Mouse (Mus musculus) Patski (cell line): Measurements from ENCODE around the gene Gclm. TPM values are rescaled to one million over a fixed set of nuclear protein-coding genes. Genes with fewer than 3 reads are reported as not detected.

Experiments used
- ATAC-seq: fragments of 100-300 bp; one replicate; pipeline ENCODE4 v1.8.0; 2021
- CTCF ChIA-PET: fragments of 350-600 bp; sonication (Branson Sonifier 250); formaldehyde crosslinking; loops from one replicate; lab custom pipeline; 2022; ENCODE audit warnings: inconsistent platforms; lab: Charles Lee
- POLR2A ChIA-PET: fragments of 350-600 bp; sonication (Branson Sonifier 250); formaldehyde crosslinking; loops from one replicate; lab custom pipeline; 2022; ENCODE audit warnings: antibody characterized with exemption, inconsistent platforms; lab: Charles Lee
- DNase-seq: peaks from one replicate; pipeline ENCODE4 v3.0.0-alpha.2; 2011; ENCODE audit warnings: low read depth, low spot score
- H3K27me3 ChIP-seq: fragments of 371-371 bp; one replicate; pipeline ENCODE4 v1.5.1; 2021
- CTCF ChIP-seq: fragments of 100-300 bp; IDR thresholded peaks from one replicate; pipeline ENCODE4 v1.5.1; 2021
- in situ Hi-C: fragments of 300-500 bp; cut with MboI; formaldehyde crosslinking; loops from 3 replicates; pipeline ENCODE4 v1.11.1; 2018; ENCODE audit warnings: low pct_unique_long_range_greater_than_20kb, mixed read lengths
- polyA plus RNA-seq: library from polyadenylated mRNA; unstranded; gene quantifications from one replicate; pipeline ENCODE4 v1.2.3, GENCODE M21; 2021

Gclm gene
- polyA plus RNA-seq: 459 TPM

DNA sequence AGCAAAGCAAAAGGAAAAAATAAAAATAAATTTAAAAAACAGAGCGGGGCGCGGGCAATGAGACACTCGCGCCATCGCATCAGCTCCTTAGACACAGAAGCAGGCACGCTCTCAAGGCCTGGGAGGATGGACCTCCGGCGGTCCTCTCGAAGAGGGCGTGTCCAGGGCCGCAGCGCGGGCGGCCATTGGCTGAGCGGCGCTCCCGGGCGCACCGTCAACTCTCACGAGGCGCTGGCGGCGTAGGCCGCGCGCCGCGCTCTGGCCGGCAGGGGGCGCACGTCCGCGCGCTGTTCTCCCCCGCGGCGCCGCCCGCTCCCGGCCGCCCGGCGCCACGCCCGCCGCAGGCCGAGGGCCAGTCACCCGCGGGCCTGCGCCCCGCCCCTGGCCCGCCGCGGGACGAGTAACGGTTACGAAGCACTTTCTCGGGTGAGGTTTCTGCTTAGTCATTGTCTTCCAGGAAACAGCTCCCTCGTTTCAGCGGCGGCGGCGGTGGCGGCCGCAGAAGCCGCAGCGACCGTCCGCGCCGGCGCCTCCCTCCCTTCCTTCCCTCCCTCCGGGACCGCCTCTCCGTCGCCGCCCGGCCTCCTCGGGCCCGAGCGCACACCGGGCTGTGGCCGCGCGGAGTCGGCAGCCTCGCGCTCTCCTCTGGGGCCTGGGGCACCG lies at the start of gene Gclm:
TSS of gene Gclm (plus strand) at position 343 of the 663 bp plus-strand sequence.
- POLR2A ChIA-PET: interaction anchor here (0.6 to 3.5 kb wide), 8 partner anchors 11 to 76 kb away, joined by 3 to 27 read pairs (median 6); partner anchors contain the start of gene Bcar3
- DNase-seq: peak; percentile 92
- CTCF ChIA-PET: interaction anchor here (0.6 to 5.7 kb wide), 11 partner anchors 9 to 75 kb away, joined by 3 to 62 read pairs (median 5); no protein-coding TSS in a partner anchor
- no peak for TF ChIP-seq CTCF
- in situ Hi-C loops: loop anchor here (5.0 kb wide), 2 partner anchors 43 to 358 kb away; no protein-coding TSS in a partner anchor
- H3K27me3 ChIP-seq: no peaks in the 10 kb centered on the region
- ATAC-seq: peak; percentile 92

DNA sequence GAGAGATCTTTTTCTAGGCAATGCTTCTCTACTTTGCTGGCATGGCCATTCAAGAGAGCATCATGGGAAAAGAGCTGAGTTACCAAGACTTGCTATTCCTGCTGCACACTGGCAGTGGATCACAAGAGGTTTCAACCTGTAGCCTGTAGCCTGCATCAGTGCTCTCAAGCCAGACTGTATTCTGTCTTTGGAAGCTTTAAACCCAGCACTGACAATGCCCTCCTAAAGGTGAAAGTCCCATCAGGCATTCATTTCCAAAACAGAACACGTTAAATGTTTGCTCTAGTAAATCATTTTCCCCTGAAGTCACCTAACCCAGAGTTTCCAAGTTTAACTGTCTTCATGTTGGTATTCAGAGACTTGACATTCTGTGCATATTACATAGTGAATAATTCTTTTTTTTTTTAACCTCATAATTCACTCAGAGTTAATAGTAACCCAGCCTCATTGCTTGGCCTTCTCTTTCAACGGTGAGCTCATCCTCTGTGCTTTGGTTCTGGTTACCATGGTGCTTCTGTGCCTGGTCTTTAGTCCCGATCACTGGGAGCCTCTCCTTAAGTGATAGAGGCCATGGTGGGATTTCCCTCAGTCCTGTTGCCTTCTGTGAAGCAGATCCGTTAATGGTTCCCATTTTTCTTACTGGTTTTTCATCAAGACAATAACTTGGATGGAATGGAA lies 48.6 kb upstream of the Gclm start:
- ATAC-seq (peak; percentile 73), DNase-seq (no peak)
- no peak for TF ChIP-seq CTCF
- CTCF ChIA-PET: interaction anchor here (0.8 to 6.7 kb wide), 9 partner anchors 11 to 656 kb away, joined by 3 to 62 read pairs (median 3); partner anchors contain the start of gene Gclm
- H3K27me3 ChIP-seq: no peaks in the 10 kb centered on the region
- POLR2A ChIA-PET: interaction anchor here (1.5 to 3.1 kb wide), 4 partner anchors 11 to 57 kb away, joined by 3 to 12 read pairs (median 8); partner anchors contain the start of gene Gclm
- in situ Hi-C loops: no loop called here

GRCm38 (mm10) chr3:122198532-122198931 lies 46.8 kb upstream of the Gclm start:
- ChIA-PET CTCF (interaction anchor here (1.0 to 6.7 kb wide), 8 partner anchors 9 to 97 kb away, joined by 3 to 62 read pairs (median 4); partner anchors contain the start of gene Gclm), POLR2A (interaction anchor here (0.6 to 3.1 kb wide), 6 partner anchors 9 to 221 kb away, joined by 3 to 12 read pairs (median 4); partner anchors contain the start of gene Gclm)
- in situ Hi-C loops: no loop called here
- DNase-seq: no peak
- no peak for ATAC-seq
- no peaks in the 10 kb centered on the region for H3K27me3 ChIP-seq
- TF ChIP-seq CTCF: no peak

GRCm38 (mm10) chr3:122198966-122199381 lies 46.4 kb upstream of the Gclm start:
- CTCF ChIA-PET: interaction anchor here (1.0 to 6.7 kb wide), 7 partner anchors 9 to 97 kb away, joined by 3 to 62 read pairs (median 5); partner anchors contain the start of gene Gclm
- no peak for TF ChIP-seq CTCF
- ATAC-seq: no peak
- H3K27me3 ChIP-seq: no peaks in the 10 kb centered on the region
- no peak for DNase-seq
- in situ Hi-C loops: no loop called here
- POLR2A ChIA-PET: interaction anchor here (1.2 to 3.1 kb wide), 3 partner anchors 35 to 47 kb away, joined by 4 to 10 read pairs (median 5); partner anchors contain the start of gene Gclm

DNA sequence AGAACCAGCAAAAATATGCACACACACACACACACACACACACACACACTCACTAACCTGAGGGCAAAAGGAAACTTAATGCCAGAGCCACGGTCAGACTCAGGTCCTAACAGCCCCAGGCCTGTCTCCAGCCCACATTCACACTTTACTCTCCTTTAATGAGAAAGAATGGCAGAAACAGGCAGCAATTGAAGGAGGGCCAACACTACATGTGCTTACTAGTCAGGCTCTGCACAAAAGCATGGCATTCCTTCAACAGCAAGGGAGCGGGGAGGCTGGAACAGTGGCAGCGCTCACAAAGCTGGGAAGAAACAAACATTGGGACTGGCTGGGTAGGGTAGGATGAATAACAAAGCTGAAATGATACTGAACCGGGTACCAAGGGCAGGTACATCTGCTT lies 45.8 kb upstream of the Gclm start:
- CTCF ChIA-PET: interaction anchor here (1.1 to 6.7 kb wide), 5 partner anchors 8 to 67 kb away, joined by 3 to 62 read pairs (median 12); partner anchors contain the start of gene Gclm
- ATAC-seq (no peak), DNase-seq (no peak)
- POLR2A ChIA-PET: interaction anchor here (1.2 to 3.1 kb wide), 2 partner anchors 36 to 46 kb away, joined by 4 to 10 read pairs; partner anchors contain the start of gene Gclm
- in situ Hi-C loops: no loop called here
- TF ChIP-seq CTCF: no peak
- H3K27me3 ChIP-seq: no peaks in the 10 kb centered on the region

DNA sequence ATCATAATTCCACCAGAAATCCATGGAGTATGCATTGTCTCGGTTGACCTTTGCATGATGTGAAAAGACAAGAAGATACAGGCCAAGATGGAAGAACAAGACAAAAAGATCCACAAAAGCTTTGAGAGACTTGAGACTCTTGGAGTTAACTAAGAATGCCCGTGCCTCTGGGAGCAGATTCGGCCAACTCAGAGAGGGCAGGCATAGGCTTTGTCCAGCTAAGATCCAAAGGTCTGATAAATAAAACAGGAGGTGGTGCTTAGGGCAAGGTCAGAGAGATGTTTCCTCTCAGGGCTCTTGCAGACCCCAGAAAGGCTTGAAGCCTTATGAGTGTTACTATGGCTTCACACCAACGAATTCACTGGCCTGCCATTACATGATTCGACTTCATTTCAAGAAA lies 45.3 kb upstream of the Gclm start:
- ChIA-PET CTCF (interaction anchor here (6.7 kb wide), 1 partner anchor 47 kb away, joined by 62 read pairs; the partner anchor contains the start of gene Gclm), POLR2A (no interaction called here)
- no peak for TF ChIP-seq CTCF
- in situ Hi-C loops: loop anchor here (5.0 kb wide), 2 partner anchors 47 to 177 kb away; partner anchors contain the start of gene Gclm
- no peaks in the 10 kb centered on the region for H3K27me3 ChIP-seq
- ATAC-seq: no peak
- no peak for DNase-seq

DNA sequence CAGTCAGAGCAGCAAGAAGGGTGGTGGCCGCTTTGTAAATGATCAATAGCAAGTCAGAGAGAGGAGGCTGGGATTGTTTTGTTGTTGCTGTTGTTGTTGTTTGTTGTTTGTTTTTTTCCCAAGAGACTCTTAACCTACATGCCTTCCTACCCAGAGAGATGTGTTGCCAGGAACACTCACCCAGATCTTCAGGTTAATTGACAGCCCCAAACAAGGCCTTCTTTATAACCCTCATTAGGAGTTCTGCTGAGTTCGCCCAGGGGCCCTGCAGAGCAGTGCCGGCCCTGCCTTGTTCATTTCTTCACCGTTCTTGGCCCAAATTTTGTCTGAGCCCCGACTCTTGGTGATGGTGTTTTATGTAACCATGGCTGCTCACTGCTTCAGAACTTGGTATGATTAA lies 44.9 kb upstream of the Gclm start:
- in situ Hi-C loops: loop anchor here (5.0 kb wide), 2 partner anchors 47 to 177 kb away; partner anchors contain the start of gene Gclm
- POLR2A ChIA-PET: no interaction called here
- CTCF ChIA-PET: interaction anchor here (6.7 kb wide), 1 partner anchor 47 kb away, joined by 62 read pairs; the partner anchor contains the start of gene Gclm
- DNase-seq: no peak
- TF ChIP-seq CTCF: no peak
- H3K27me3 ChIP-seq: no peaks in the 10 kb centered on the region
- ATAC-seq: no peak

GRCm38 (mm10) chr3:122202307-122202732 lies 43.0 kb upstream of the Gclm start:
- CTCF ChIA-PET: interaction anchor here (0.7 to 2.3 kb wide), 6 partner anchors 9 to 303 kb away, joined by 3 to 10 read pairs (median 4); no protein-coding TSS in a partner anchor
- POLR2A ChIA-PET: interaction anchor here (0.5 to 3.4 kb wide), 7 partner anchors 25 to 501 kb away, joined by 3 to 27 read pairs (median 3); partner anchors contain the start of gene Gclm
- no peak for TF ChIP-seq CTCF
- no peaks in the 10 kb centered on the region for H3K27me3 ChIP-seq
- ATAC-seq (peak; percentile 37), DNase-seq (peak; percentile 87)
- in situ Hi-C loops: loop anchor here (5.0 kb wide), 2 partner anchors 45 to 175 kb away; partner anchors contain the start of gene Gclm

GRCm38 (mm10) chr3:122203675-122204329 lies 41.6 kb upstream of the Gclm start:
- H3K27me3 ChIP-seq: no peaks in the 10 kb centered on the region
- ChIA-PET POLR2A (interaction anchor here (0.5 to 3.4 kb wide), 2 partner anchors 43 to 306 kb away, joined by 3 to 27 read pairs; partner anchors contain the start of gene Gclm), CTCF (interaction anchor here (1.3 to 2.3 kb wide), 5 partner anchors 9 to 46 kb away, joined by 3 to 10 read pairs (median 4); partner anchors contain the start of gene Gclm)
- no peak for ATAC-seq
- peak; percentile 53 for DNase-seq
- TF ChIP-seq CTCF: no peak
- in situ Hi-C loops: loop anchor here (5.0 kb wide), 2 partner anchors 43 to 173 kb away; partner anchors contain the start of gene Gclm
